Mouse (Mus musculus): ENCODE results near the gene Srsf3.

Gene Srsf3

DNA sequence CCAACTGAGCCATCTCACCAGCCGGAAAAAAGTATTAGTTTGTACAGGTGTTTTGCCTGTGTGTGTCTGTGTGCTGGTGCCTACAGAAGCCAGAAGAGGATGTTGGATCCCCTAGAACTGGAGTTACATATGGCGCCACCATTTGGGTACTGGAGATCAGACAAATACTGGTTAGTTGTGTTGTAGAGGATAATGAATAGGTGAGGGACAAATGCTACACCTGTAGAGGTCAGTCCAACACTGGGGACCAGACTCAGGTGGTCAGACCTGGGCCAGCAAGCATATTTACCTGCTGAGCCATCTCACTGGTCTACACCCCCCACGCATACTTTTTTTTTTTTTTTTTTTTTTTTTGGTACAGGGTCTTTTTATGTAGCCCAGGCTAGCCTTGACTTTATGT, 14.4 kb downstream of the Srsf3 start:
- DNase-seq = no peak

DNA sequence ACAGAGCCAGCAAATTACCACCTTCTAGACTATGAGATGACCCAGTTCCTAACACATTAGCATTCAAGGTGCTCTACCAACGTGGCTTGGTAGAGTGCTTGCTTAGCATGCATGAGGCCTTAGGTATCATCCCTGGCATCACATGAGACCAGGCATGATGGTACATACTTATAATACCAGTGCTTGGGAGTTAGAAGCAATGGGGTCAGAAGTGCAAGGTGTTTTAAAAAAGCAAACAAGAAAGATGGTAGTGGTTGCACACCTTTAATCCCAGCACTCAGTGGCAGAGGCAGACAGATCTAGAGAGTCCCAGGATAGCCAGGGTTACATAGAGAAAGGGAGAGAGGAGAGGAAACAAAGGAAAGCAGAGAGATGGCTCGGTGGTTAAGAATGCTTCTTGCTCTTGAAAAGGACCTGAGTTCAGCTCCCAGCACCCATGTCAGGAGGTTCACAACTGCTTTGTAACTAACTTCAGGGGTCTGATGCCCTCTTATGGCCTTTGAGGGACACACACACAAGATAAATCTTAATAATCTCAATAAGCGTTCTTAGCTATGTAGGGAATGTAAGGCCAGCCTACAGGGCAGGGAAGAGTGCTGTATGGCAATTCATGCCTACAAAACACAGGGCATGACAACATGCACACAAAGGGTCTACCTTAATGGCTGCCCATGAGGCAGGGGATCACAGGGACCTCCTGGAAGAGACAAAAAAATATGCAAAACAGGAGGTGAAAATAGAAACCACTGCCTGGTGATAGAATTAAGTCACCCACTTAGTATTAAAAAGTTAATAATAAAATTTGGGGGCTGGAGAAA, 15.5 kb downstream of the Srsf3 start:
- DNase-seq = no peak

DNA sequence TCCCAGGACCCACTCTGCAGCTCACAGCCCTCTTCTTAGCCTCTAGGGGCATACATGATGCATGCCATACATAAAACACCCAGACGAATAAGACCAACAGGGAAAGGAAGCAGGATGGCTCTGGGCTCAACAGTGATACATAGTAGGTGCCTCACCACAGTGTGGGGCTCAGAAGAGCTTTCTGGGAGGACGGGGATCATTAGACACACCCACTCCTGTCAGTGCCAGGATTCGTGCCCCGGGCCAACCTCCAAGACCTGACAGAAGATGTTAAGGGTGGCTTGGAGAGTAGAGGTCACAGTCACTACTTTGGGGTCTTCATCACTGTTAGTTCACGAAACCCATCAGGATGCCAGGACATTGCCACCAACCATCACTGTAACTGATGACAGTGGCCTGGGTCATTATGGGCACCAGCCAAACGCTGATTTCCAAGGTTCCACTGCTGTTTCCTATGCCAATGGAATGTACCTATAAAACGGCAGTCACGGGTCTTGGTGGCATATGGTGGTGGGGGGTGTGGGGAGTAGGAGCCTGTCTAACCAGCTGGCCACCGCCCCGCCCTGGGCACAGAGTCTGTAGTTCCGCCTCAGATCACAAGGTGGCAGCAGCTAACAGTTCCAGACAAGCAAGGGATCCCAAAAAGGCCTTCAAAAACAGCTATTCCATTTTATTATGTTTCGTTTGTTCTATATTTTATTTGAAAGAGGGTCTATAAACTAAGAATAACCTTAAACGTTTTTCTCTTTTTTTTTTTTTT, 16.5 kb downstream of the Srsf3 start:
- DNase-seq = peak; percentile 93

DNA sequence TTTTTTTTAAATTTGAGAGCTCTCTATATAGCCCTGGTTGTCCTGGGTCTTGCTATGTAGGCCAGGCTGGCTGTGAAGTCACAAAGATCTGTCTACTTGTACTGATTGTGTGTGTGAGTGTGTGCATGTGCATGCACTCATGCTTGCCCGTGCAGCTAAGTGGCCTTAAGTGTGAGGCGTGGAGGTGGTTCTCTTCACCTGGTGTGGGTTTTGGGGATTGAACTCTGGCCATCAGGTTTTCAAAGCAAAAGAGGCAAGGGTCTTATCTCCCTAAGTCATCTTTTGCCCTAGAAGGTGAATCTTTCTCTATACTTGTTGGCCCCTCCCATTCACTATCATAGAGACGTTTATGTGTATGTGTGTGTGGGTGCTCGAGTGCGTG, 17.1 kb downstream of the Srsf3 start:
- no peak for DNase-seq

DNA sequence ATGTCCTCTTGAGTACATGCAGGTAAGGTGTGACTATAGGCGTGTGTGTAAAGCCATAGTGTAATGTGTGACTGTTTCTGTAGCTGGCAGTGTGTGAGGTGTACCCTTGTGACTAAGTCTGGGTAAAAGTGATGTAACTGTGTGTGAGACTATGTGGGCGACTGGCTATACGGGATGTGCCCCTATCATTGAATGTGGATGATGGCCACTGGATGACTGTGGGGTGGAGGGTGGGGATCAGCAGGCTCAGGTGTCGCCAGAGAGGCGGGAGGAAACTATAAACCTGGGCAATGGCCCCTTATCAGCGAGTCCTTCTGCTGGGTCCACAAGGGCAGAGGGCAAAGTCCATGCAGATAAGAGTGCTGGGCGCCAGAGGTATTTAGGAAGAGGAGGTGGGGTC, 17.5 kb downstream of the Srsf3 start:
- no peak for DNase-seq

DNA sequence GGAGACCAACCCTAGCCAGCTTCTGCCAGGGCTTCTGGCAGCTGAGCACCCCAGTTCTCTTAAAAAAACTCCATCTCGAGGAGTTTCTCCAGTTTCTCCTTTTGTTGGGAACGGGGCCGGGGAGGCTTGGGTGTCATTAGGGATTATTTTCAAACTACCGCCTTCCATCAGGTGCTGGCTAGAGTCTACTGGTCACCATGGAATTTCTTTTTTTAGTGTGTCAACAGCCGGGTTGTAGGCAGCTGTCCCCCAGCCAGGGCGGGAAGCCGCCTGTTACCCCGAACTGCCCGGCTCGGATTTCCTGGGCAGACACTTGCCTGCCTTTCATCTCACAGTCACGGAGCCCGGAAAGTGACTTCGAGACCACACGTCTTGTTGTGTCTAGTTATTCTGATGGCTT, 18.4 kb downstream of the Srsf3 start:
- DNase-seq = no peak

DNA sequence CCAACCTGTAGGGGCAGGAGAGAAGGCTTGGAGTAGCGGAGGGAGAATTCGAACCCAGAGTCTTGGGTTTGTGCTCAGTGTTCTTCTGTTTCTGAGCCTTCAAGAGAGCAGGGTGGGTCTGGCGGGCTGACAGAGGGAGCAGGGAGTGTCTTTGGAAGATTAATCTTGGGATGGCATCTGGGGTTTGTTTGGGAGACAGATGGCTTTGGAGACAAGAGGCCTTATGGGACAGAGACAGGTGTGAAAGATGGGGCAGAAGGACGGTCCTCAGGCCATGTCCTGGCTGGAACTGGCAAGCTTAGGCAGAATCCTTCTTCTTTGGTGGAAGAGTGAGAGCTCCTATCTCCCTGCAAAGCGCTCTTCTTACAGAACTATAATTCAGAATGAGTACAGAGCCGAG, 20.6 kb downstream of the Srsf3 start:
- DNase-seq = no peak

DNA sequence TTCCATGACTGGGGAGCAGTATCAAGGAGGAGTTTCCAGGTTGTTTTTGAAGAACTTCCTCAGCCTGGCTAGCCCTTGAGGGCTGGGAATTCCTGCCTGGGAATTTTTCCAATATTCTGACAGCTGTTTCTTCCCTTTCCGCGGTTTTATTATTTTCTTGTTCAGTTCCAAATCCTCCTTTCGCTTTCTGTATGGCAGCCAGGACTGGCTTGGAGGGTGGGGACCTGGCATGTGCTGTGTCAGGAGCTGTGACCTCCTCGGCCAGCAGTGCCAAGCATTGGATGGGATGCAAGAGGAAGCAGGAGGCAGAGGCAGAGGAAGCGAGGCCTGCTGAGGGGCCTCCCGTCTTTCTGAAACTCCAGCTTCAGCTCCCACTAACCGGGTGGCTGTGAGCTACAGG, 21.4 kb downstream of the Srsf3 start:
- DNase-seq = peak; percentile 88

DNA sequence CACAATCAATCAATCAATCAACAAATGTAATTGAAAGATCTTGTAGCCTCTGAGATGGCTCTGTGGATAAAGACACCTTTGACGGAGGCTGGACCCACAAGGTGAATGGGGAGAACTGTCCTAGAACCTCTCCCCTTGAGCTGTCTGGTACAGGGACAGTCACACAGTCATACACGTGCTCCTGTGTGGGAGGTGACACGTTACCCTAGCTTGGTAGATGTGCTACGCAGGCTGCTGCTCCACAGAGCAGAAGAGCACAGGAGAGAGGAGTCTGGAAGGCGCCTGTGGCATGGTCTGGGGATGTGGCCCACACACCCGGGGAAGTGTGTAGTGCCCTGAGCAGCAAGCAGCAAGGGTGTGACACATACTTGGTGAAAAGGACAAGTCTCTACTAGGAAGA, 22.0 kb downstream of the Srsf3 start:
- DNase-seq = no peak

DNA sequence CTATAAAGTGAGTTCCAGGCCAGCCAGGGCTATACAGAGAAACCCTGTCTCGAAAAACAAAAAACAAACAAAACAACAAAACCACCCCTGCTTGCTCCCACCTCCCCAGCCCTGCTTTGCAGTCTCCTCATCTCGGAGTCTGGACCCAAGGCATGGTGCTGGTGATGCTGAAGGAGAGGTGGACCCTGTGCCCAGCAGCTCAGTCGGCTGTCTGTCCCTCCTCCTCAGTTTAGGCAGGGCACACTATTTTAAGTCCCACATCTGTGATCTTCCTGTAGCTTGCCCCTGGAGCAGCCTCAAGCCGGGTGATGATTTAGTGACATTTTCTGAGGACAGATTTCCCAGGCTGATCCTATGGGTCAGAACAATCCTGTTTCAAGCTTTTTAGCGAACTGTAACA, 23.2 kb downstream of the Srsf3 start:
- DNase-seq = no peak

DNA sequence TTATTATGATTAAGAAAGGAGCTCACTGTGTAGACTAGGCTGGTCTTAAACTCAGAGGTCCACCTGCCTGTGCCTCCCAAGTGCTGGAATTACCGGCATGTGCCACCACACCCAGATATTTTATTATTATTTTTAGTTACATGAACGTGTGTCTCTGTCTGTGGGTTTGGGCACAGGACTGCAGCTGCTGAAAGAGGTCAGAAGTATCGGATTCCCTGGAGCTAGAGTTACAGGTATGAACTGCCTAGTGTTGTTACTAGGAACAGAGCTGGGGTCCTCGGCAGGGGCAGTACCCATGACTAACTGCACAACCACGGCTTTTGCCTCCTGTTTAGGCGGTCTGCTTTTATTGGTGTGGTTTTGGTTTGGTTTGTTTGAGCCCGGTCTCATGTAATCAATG, 23.8 kb downstream of the Srsf3 start:
- DNase-seq = no peak

DNA sequence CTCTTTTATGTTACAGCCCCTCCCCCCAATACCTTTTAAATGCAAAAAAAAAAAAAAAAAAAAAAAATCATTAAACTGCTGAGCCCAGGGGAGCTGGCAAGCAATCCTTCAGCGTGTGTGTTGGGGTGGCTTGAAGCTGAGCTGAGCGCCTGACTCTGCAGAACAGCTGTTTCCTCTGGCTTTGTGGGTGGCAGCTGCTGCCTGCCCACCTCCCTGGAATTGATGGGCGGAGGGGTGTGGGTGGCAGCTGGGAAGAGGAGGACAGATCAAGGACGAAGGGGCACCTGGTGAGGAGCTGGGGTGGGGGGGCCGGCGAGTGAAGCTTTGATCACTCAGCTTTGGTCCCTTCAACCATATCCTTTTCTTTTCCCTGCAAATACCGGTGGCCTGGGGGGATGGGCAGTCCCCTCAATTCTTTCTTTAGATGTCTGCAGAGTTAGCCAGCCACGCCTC, 24.3 kb downstream of the Srsf3 start:
- DNase-seq = no peak

DNA sequence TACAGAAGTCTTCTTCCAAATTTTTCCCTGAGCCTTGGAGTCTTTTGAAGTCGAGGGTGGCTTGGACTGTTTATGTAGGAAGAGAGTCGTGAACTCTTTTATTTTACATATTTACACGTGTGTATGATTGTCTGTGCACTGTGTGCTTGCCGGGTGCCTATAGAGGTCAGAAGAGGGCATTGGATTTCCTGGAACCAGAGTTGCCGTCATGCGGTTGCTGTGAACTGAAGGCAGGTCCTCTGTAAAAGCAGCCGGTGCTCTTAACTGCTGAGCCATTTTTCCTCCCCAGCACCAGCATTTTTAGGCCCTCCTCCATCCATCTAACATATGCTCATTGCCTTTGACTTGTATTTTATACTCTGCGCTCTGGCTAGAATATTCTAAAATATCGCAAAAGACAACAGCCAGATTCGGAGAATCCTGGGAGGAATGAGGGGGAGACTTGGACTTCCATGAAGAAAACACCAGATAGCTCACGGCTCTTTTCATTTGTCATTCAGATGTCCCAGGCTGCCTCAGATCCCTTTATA, 25.0 kb downstream of the Srsf3 start:
- DNase-seq = no peak

DNA sequence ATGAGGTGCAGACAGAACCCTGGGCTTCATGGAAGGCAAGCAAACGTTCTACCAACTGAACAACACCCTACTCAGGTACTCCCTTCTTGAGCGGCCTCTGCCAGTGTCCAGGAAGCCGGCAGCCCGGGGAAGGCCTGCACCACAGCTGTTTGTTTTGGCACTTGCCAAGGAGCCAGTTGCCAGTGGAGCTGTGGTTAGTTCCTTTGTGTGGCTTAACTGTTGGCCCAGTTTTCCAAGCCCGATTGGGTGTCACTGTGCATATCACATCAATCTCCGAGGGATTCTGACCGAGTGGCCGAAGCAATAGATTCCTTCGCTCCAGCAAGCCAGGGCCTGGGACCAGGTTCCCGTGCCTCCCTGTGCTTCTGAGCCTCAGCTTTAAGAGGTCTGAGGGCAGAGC, 25.5 kb downstream of the Srsf3 start:
- DNase-seq = peak; percentile 86

DNA sequence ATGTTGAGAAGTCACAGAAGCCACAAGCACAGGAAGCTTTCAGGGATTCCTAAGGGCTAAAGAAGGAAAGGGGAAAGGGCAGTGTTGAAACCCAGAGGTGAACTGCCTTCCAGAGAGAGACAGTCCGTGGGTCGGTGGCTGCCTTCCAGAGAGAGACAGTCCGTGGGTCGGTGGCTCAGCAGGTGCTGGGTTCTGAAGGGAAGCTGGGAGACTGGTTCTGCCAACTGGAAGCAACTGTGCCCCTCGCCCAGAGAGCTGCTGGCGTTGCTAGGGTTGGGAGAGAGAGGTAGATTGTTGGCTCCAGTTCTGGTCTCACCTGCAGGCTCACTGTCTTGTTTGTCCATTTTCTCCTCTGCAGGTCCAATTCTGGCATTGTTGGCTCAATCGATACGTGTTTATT, 26.1 kb downstream of the Srsf3 start:
- DNase-seq = no peak

DNA sequence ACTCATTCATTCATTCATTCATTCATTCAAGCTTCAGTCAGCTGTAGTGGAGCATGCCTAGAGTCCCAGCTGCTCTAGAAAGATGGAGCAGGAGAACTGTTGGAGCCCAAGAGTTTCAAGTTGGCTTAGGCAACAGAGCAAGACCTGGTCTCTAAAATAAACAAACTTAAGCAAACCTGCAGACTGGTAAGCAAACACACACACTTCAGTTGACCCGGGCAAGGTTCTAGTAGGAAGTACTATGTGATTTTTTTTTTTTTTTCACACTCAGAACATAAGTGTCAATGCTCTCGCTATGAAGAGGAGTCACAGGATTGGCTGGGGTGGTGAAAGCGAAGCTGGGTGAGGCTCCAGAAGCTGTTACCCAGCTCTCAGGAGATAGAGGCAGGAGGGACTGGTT, 27.2 kb downstream of the Srsf3 start:
- peak; percentile 64 for DNase-seq

DNA sequence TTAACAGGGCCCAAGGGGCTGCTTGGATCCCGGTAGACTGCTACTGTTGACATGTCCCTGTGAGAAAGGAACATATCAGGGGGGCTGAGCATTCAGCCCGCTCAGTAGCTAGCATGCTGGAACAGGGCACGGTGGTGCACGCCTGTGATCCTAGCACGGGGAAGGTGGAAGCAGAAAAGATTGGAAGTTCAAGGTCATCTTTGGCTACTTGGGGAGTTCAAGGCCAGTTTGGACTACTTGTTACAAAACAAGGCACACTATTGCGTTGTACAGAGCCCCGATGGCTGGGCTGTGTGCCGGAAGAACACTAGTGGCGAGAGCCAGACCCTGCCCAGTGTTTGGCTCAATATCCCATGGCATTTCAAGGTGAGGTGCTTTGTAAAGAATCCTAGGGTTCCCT, 28.5 kb downstream of the Srsf3 start:
- no peak for DNase-seq

DNA sequence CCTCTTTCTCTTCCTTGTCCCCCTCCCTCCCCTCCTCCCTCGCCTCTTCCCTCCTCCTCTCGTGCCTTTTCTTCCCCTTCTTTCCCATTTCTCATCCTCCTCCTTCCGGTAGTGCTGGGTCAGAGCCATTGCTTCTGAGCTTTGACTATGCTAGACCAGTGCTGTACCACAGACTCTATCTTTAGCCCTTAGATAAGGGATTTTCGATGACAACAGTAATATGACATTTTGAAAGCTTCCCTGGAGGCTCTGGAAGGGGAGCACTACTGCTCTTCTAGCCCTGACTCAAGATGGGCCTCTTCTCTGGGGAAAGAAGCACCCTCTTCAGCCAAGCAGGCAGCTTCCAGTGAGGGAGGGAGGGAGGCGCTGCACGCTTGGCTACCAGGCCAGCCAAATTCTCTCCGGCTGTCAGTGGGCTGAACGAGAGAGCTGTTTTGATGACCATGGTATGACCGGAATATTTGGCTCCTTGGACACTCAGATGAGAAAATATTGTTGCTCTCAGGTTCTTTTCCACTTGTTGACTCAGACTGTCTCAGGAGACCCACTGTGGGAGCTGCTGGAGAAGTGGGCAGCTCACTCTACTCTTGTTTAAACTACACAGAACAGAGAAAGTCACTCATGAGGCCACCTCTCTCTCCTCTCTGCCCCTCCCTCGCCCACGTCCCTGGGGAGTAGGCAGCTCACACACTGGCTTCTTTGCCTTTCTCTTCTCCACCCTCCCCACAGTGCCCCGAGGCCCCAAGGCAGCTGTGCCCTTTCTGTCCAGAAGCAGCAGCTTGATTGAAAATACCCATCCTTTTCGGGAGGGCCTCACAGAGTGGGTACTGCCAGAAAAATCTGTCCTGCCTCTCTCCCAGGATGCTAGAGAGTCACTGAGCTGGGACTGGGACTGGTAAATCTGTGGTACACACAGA, 29.9 kb downstream of the Srsf3 start:
- DNase-seq = no peak

DNA sequence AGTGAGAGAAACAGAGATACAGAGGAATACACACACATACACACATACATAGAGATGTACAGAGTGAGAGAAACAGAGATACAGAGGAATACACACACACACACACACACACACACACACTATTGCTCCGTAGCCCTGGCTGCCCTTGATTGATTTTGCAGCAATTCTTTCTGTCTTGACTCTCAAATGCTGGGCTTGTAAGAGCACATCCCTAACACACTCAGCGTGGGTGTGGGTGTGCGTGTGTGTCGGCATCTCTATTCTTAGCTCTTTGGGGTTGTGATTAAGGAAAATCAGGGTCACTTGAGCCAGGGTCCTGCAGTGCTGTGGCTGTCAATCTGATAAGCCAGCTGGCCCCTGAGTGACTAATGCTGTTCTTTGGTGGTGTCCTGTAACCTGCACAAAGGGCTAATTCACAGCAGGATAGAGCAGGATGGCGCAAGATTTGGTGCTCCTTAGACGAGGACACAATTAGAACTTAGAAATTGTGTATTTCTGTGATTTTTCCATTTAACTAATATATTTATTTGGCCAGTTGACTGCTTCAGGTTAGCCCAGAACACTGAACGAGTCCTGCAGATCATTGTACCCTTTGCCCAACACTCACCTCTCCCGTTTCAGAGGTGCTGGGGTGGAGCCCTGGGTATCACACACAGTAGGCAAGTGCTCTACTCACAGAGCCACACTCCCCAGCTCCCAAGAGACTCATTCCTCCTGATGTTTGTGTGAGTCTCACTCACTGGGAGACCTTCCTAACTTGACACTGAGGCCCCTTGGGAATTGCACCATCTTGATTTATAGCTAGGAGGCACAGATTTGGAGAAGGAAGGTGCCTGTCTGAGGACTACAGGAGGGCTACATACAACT, 30.9 kb downstream of the Srsf3 start:
- DNase-seq = no peak

DNA sequence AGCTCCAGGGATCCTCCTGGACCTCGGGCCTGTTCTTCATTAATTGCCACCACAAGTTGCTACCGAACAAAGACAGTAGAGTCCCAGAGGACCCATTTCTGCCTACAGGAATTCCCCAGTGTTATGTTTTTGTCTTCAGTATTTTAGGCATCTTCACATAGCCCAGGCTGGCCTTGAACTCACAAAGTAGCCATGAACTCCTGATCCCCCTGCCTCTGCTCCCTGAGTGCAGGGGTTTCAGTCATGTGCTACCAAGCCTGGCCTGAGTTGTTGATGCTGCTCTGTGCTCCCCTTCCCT, 31.5 kb downstream of the Srsf3 start:
- no peak for DNase-seq

DNA sequence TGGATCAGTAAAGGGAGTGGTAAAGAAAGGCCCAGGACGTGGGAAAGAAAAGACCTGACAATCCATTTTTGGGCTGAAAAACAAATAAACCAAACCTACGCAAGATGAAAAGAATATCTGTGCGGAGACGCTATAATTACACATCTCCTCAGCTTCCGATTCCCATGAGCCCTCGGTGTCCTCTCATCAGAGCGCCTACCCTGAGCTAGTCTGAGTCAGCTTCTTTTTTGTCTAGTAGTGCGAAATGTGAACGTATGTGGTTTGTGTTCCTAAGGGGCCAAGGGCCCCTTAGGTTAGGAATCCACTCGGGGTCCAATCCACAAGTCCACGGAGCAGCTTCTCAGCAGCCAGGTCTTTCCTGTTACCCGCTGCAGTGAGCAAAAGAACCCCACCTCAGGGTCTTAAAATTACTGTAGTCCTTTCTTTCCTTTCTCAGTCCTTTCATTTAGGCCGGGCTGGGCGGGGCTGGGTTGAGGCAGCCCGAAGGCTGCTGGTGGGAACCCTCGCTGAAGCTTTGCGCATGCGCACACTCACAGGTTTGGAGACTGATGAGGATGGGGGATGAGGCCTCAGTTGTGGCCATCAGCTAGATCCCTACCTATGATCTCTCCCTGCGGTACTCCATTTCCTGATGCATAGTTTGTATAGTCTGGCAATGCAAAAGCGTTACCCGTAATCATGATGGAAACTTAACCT, 33.0 kb downstream of the Srsf3 start:
- no peak for DNase-seq

DNA sequence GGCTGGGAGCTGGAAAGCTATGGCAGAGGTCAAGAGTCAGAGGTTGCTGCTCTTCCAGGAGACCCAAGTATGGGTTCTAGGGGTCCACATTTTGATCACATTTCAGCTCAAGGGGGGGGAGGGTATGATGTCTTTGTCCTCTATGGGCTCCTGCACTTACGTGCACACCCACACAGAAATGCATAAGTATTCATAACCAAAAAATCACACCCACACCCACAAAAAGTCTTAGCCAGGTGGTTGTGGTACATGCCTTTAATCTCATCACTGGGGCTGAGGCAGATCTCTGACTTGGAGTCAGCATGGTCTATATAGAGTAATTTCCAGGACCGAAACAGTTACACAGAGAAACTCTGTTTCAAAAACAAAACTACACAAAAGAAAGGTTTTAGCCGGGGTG, 33.5 kb downstream of the Srsf3 start:
- no peak for DNase-seq

Data from lung, postnatal 36 days (tissue).